Mouse (Mus musculus) heart, adult 9 months (tissue): ENCODE data around the gene Sppl3.

Source experiments
- DNase-seq, 2 experiments: peaks; one replicate each; pipeline ENCODE4 v3.0.0; 2022; ENCODE audit warnings: low spot score in 2 of 2

Gene Sppl3

GRCm38 (mm10) chr5:114997327-114997726 lies 13.6 kb upstream of the Sppl3 start:
- no peak for DNase-seq

- no peak for DNase-seq
Measured at GRCm38 (mm10) chr5:115000503-115000902, 10.4 kb upstream of the Sppl3 start.

GRCm38 (mm10) chr5:115001464-115001863 lies 9.5 kb upstream of the Sppl3 start:
- no peak for DNase-seq

- no peak for DNase-seq
Measured at GRCm38 (mm10) chr5:115002781-115003180, 8.2 kb upstream of the Sppl3 start.

GRCm38 (mm10) chr5:115003224-115003873 lies 7.6 kb upstream of the Sppl3 start:
- no peak for DNase-seq

GRCm38 (mm10) chr5:115007768-115008167 lies 3.2 kb upstream of the Sppl3 start:
- DNase-seq: no peak

- DNase-seq: no peak
Measured at GRCm38 (mm10) chr5:115008307-115008706, 2.6 kb upstream of the Sppl3 start.

- DNase-seq: no peak
Measured at GRCm38 (mm10) chr5:115009143-115009542, 1.8 kb upstream of the Sppl3 start.

GRCm38 (mm10) chr5:115009961-115010360 lies 976 bp upstream of the Sppl3 start:
- no peak for DNase-seq

GRCm38 (mm10) chr5:115011217-115011518 lies 231 bp downstream of the Sppl3 start:
- DNase-seq: no peak

- peak; percentile 40 to 56 for DNase-seq
Measured at GRCm38 (mm10) chr5:115011519-115012261, 753 bp downstream of the Sppl3 start.

- no peak for DNase-seq
Measured at GRCm38 (mm10) chr5:115013436-115013835, 2.5 kb downstream of the Sppl3 start.

GRCm38 (mm10) chr5:115014570-115014969 lies 3.6 kb downstream of the Sppl3 start:
- peak in 1 of 2 experiments; percentile 55 for DNase-seq

- DNase-seq: no peak
Measured at GRCm38 (mm10) chr5:115015121-115015520, 4.2 kb downstream of the Sppl3 start.

GRCm38 (mm10) chr5:115018270-115018669 lies 7.3 kb downstream of the Sppl3 start:
- DNase-seq: no peak

GRCm38 (mm10) chr5:115018813-115019212 lies 7.9 kb downstream of the Sppl3 start:
- no peak for DNase-seq

- no peak for DNase-seq
Measured at GRCm38 (mm10) chr5:115022021-115022420, 11.1 kb downstream of the Sppl3 start.

GRCm38 (mm10) chr5:115026170-115026569 lies 15.2 kb downstream of the Sppl3 start:
- DNase-seq: no peak

- DNase-seq: peak in 1 of 2 experiments; percentile 39
Measured at GRCm38 (mm10) chr5:115027109-115027508, 16.2 kb downstream of the Sppl3 start.

- no peak for DNase-seq
Measured at GRCm38 (mm10) chr5:115028920-115029319, 18.0 kb downstream of the Sppl3 start.

- no peak for DNase-seq
Measured at GRCm38 (mm10) chr5:115029509-115029908, 18.6 kb downstream of the Sppl3 start.

GRCm38 (mm10) chr5:115031576-115031975 lies 20.6 kb downstream of the Sppl3 start:
- no peak for DNase-seq

GRCm38 (mm10) chr5:115032620-115033019 lies 21.7 kb downstream of the Sppl3 start:
- DNase-seq: no peak

- no peak for DNase-seq
Measured at GRCm38 (mm10) chr5:115035217-115035616, 24.3 kb downstream of the Sppl3 start.
